Mouse (Mus musculus): ENCODE data around the gene Gm20683. TPM values are rescaled to one million over a fixed set of nuclear protein-coding genes. Genes with fewer than 3 reads are reported as not detected.

Gm20683 gene
- polyA plus RNA-seq, 1 experiment: 42.9 TPM

- H3K4me3 ChIP-seq (replicated peaks; ENCODE audit: insufficient read depth, low read depth, low read length): no peak overlapping the region
- no peaks in the 10 kb centered on the region for H3K27me3 ChIP-seq (ENCODE audit: control insufficient read depth, insufficient read depth, low read length)
- peaks cover 45% of the 10 kb centered on the region for H3K4me1 ChIP-seq (ENCODE audit: control insufficient read depth, insufficient read depth, low read length)
- H3K27ac ChIP-seq (ENCODE audit: insufficient read depth, low read length): no peak overlapping the region
- no peak for TF ChIP-seq POLR2A (IDR thresholded peaks at IDR 0.05; ENCODE audit: borderline replicate concordance, insufficient read depth, low read length)
- no peak for TF ChIP-seq CTCF (IDR thresholded peaks at IDR 0.05; ENCODE audit: borderline replicate concordance, insufficient read depth, low read depth, low read length)
- no peak for DNase-seq
- WGBS: 77% methylated on average over 14 of the region's 14 CpGs
Observed at GRCm38 (mm10) chr17:25830806-25831431, 10.6 kb downstream of the Gm20683 start.

GRCm38 (mm10) chr17:25830200-25830753 is 11.3 kb downstream of the Gm20683 start:
- Histone ChIP-seq H3K27me3 (ENCODE audit: control insufficient read depth, insufficient read depth, low read length) (no peaks in the 10 kb centered on the region), H3K4me3 (replicated peaks; ENCODE audit: insufficient read depth, low read depth, low read length) (no peak overlapping the region), H3K4me1 (ENCODE audit: control insufficient read depth, insufficient read depth, low read length) (peaks cover 39% of the 10 kb centered on the region), H3K27ac (ENCODE audit: insufficient read depth, low read length) (no peak overlapping the region)
- 80% methylated on average over 4 of the region's 4 CpGs for WGBS
- no peak for DNase-seq
- TF ChIP-seq POLR2A (IDR thresholded peaks at IDR 0.05; ENCODE audit: borderline replicate concordance, insufficient read depth, low read length): no peak
- TF ChIP-seq CTCF (IDR thresholded peaks at IDR 0.05; ENCODE audit: borderline replicate concordance, insufficient read depth, low read depth, low read length): no peak

GRCm38 (mm10) chr17:25829558-25830017 is 12.0 kb downstream of the Gm20683 start:
- Histone ChIP-seq H3K27ac (ENCODE audit: insufficient read depth, low read length) (no peak overlapping the region), H3K4me3 (replicated peaks; ENCODE audit: insufficient read depth, low read depth, low read length) (peak overlapping the region; percentile 92), H3K4me1 (ENCODE audit: control insufficient read depth, insufficient read depth, low read length) (peaks cover 32% of the 10 kb centered on the region), H3K27me3 (ENCODE audit: control insufficient read depth, insufficient read depth, low read length) (no peaks in the 10 kb centered on the region)
- TF ChIP-seq POLR2A (IDR thresholded peaks at IDR 0.05; ENCODE audit: borderline replicate concordance, insufficient read depth, low read length): peak; percentile 22; the same call in 1 of the 2 replicates
- no peak for TF ChIP-seq CTCF (IDR thresholded peaks at IDR 0.05; ENCODE audit: borderline replicate concordance, insufficient read depth, low read depth, low read length)
- WGBS: 16% methylated on average over 8 of the region's 8 CpGs
- DNase-seq: no peak

GRCm38 (mm10) chr17:25828712-25829557 is 12.6 kb downstream of the Gm20683 start, which contains the start of gene Jmjd8:
Gene Jmjd8, plus strand, starts transcription at chr17:25828867.
- Histone ChIP-seq H3K4me3 (replicated peaks; ENCODE audit: insufficient read depth, low read depth, low read length) (peak within 1 kb of the TSS; percentile 92), H3K27me3 (ENCODE audit: control insufficient read depth, insufficient read depth, low read length) (no peaks in the 10 kb centered on the region), H3K4me1 (ENCODE audit: control insufficient read depth, insufficient read depth, low read length) (peaks cover 33% of the 10 kb centered on the region), H3K27ac (ENCODE audit: insufficient read depth, low read length) (peak within 1 kb of the TSS; percentile 52)
- peak; percentile 58; the same call in 1 of the 2 replicates for TF ChIP-seq CTCF (IDR thresholded peaks at IDR 0.05; ENCODE audit: borderline replicate concordance, insufficient read depth, low read depth, low read length)
- TF ChIP-seq POLR2A (IDR thresholded peaks at IDR 0.05; ENCODE audit: borderline replicate concordance, insufficient read depth, low read length): peak; percentile 80
- 1% methylated on average over 32 of the region's 32 CpGs for WGBS
- peak; percentile 84 to 85 for DNase-seq

GRCm38 (mm10) chr17:25828223-25828594 is 13.4 kb downstream of the Gm20683 start:
- Histone ChIP-seq H3K27ac (ENCODE audit: insufficient read depth, low read length) (peak overlapping the region; percentile 6; the same call in 1 of the 2 replicates), H3K4me1 (ENCODE audit: control insufficient read depth, insufficient read depth, low read length) (peaks cover 33% of the 10 kb centered on the region), H3K27me3 (ENCODE audit: control insufficient read depth, insufficient read depth, low read length) (no peaks in the 10 kb centered on the region), H3K4me3 (replicated peaks; ENCODE audit: insufficient read depth, low read depth, low read length) (peak overlapping the region; percentile 92)
- TF ChIP-seq CTCF (IDR thresholded peaks at IDR 0.05; ENCODE audit: borderline replicate concordance, insufficient read depth, low read depth, low read length) (no peak), POLR2A (IDR thresholded peaks at IDR 0.05; ENCODE audit: borderline replicate concordance, insufficient read depth, low read length) (no peak)
- DNase-seq: no peak
- WGBS: 66% methylated on average over 8 of the region's 8 CpGs

GRCm38 (mm10) chr17:25827546-25828222 is 13.9 kb downstream of the Gm20683 start:
- Histone ChIP-seq H3K27me3 (ENCODE audit: control insufficient read depth, insufficient read depth, low read length) (no peaks in the 10 kb centered on the region), H3K4me3 (replicated peaks; ENCODE audit: insufficient read depth, low read depth, low read length) (no peak overlapping the region), H3K27ac (ENCODE audit: insufficient read depth, low read length) (no peak overlapping the region), H3K4me1 (ENCODE audit: control insufficient read depth, insufficient read depth, low read length) (peaks cover 33% of the 10 kb centered on the region)
- TF ChIP-seq CTCF (IDR thresholded peaks at IDR 0.05; ENCODE audit: borderline replicate concordance, insufficient read depth, low read depth, low read length) (no peak), POLR2A (IDR thresholded peaks at IDR 0.05; ENCODE audit: borderline replicate concordance, insufficient read depth, low read length) (no peak)
- no peak for DNase-seq
- 76% methylated on average over 22 of the region's 22 CpGs for WGBS

GRCm38 (mm10) chr17:25827011-25827410 is 14.6 kb downstream of the Gm20683 start:
- DNase-seq: no peak
- Histone ChIP-seq H3K27ac (ENCODE audit: insufficient read depth, low read length) (no peak overlapping the region), H3K4me3 (replicated peaks; ENCODE audit: insufficient read depth, low read depth, low read length) (no peak overlapping the region), H3K4me1 (ENCODE audit: control insufficient read depth, insufficient read depth, low read length) (peaks cover 33% of the 10 kb centered on the region), H3K27me3 (ENCODE audit: control insufficient read depth, insufficient read depth, low read length) (no peaks in the 10 kb centered on the region)
- 92% methylated on average over 13 of the region's 13 CpGs for WGBS
- TF ChIP-seq POLR2A (IDR thresholded peaks at IDR 0.05; ENCODE audit: borderline replicate concordance, insufficient read depth, low read length) (no peak), CTCF (IDR thresholded peaks at IDR 0.05; ENCODE audit: borderline replicate concordance, insufficient read depth, low read depth, low read length) (no peak)

All from cerebellum, adult 2 months (tissue).